Mouse (Mus musculus): ENCODE measurements around the gene Vps72.

DNA sequence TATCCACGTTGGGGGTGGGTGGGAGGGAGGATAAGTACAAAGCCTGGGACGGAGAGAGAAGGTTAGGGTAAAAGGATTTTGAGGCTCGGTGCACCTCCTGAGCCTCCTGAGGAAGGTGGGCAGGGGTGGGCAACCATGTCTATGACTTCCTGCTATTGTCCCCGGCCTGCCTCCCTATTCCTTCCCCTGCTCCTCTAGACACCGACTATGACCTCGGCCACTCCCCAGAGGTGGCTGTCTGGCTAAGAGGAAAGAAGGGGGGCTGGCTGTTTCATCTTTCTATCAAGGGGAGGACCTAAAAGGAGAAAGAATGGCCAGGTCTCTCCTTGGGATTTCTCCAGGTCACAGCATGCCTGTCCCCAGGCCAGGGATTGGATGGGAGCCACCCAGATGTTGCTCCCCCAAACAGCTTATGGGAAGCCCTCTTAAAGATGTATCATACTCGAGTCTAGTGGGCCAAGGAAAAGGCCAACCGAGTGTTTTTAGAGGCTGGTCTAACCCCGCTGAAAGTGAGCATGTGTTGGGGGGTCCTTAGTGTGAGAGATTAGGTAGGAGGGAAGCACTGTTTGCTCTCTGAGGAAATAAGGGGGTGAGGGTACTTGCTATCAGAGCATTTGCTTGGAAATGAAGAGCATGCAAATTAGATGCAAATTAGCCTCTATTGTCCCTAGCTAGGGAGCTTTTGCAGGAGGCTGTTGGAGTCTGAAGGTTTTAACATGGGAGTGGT lies 51.0 kb downstream of the Vps72 start:
- TF ChIP-seq CTCF (IDR thresholded peaks at IDR 0.05; ENCODE audit: control insufficient read depth, insufficient read depth, insufficient read length) (no peak), MAX (IDR thresholded peaks at IDR 0.05) (no peak), CEBPB (IDR thresholded peaks at IDR 0.05; ENCODE audit: low read depth) (no peak), USF1 (IDR thresholded peaks at IDR 0.05; ENCODE audit: low read depth) (no peak), MYOD1 (IDR thresholded peaks at IDR 0.05; ENCODE audit: control insufficient read depth, insufficient read length, low read depth) (no peak)

Data from C2C12 (cell line).